Comparison of ENCODE assay signal across 21 mouse cellular contexts in genomic region chr17:6197491-6197890, GRCm38 (mm10). TPM values are rescaled to one million over a fixed set of nuclear protein-coding genes. Genes with fewer than 3 reads are reported as not detected.
A peak's percentile ranks its signal among the peaks of the same experiment; 100 is the strongest.
DNase-seq lines count a peak whose midpoint lies in the region; ATAC-seq and TF ChIP-seq lines count a peak whose summit lies in the region.
"Had no signal": no experiment of that assay in that cellular context is flagged by ENCODE, and none has a peak within 500 bp of the region (broad histone marks: within the 10 kb centered on the region; RNA-seq: fewer than 3 reads in every experiment).

No protein-coding gene starts in this region.

- no peak overlapping the region for H3K27ac ChIP-seq in kidney, embryonic 15.5 days
- H3K27ac ChIP-seq in liver, postnatal 0 days (ENCODE audit: low read depth): no peak overlapping the region
- no peak overlapping the region for H3K27ac ChIP-seq in liver, embryonic 12.5 days
- H3K27ac ChIP-seq: embryonic facial prominence, embryonic 13.5 days; forebrain, embryonic 13.5 days; heart, adult 2 months; heart, embryonic 15.5 days had no signal

- H3K27me3 ChIP-seq in kidney, embryonic 15.5 days: no peaks in the 10 kb centered on the region
- H3K27me3 ChIP-seq in liver, postnatal 0 days (ENCODE audit: insufficient read depth, low read length): no peaks in the 10 kb centered on the region
- H3K27me3 ChIP-seq in liver, embryonic 12.5 days (replicated peaks): no peaks in the 10 kb centered on the region
- H3K27me3 ChIP-seq: CH12.LX; embryonic facial prominence, embryonic 13.5 days; forebrain, embryonic 13.5 days; heart, embryonic 15.5 days; Patski had no signal

- WGBS in kidney, embryonic 15.5 days: 80% methylated on average over 7 of the region's 7 CpGs
- 63% methylated on average over 7 of the region's 7 CpGs for WGBS in liver, postnatal 0 days (ENCODE audit: insufficient replicate concordance)
- 64% methylated on average over 7 of the region's 7 CpGs for WGBS in liver, embryonic 12.5 days (ENCODE audit: insufficient replicate concordance)

- H3K4me3 ChIP-seq in kidney, embryonic 15.5 days (replicated peaks): no peak overlapping the region
- no peak overlapping the region for H3K4me3 ChIP-seq in liver, postnatal 0 days (ENCODE audit: low read depth, low read length)
- no peak overlapping the region for H3K4me3 ChIP-seq in liver, embryonic 12.5 days
- H3K4me3 ChIP-seq: embryonic facial prominence, embryonic 13.5 days; forebrain, embryonic 13.5 days; heart, adult 2 months; heart, embryonic 15.5 days had no signal

- ATAC-seq in kidney, embryonic 15.5 days (replicated peaks; ENCODE audit: low FRiP score): no peak
- peak; percentile 67 for ATAC-seq in liver, postnatal 0 days
- no peak for ATAC-seq in liver, embryonic 12.5 days
- ATAC-seq: activated CD4-positive, CD25-positive, alpha-beta regulatory T cell, adult 4 months; forebrain, embryonic 13.5 days; forebrain, postnatal 0 days; Patski had no signal

- H3K4me2 ChIP-seq in kidney, embryonic 15.5 days: no peak overlapping the region
- H3K4me2 ChIP-seq in liver, postnatal 0 days (ENCODE audit: low read depth, low read length): no peak overlapping the region
- no peak overlapping the region for H3K4me2 ChIP-seq in liver, embryonic 12.5 days
- H3K4me2 ChIP-seq: embryonic facial prominence, embryonic 13.5 days; forebrain, embryonic 13.5 days; heart, embryonic 11.5 days; heart, embryonic 15.5 days had no signal

- no peak for TF ChIP-seq EP300 in liver, postnatal 0 days (IDR thresholded peaks at IDR 0.05; ENCODE audit: low read depth)

- no peaks in the 10 kb centered on the region for H3K4me1 ChIP-seq in kidney, embryonic 15.5 days
- H3K4me1 ChIP-seq in liver, postnatal 0 days (ENCODE audit: insufficient read depth): no peaks in the 10 kb centered on the region
- H3K4me1 ChIP-seq in liver, embryonic 12.5 days: no peaks in the 10 kb centered on the region
- H3K4me1 ChIP-seq: embryonic facial prominence, embryonic 13.5 days; forebrain, embryonic 13.5 days; heart, embryonic 15.5 days had no signal

- H3K9me3 ChIP-seq in kidney, embryonic 15.5 days (replicated peaks): no peaks in the 10 kb centered on the region
- no peaks in the 10 kb centered on the region for H3K9me3 ChIP-seq in liver, postnatal 0 days (ENCODE audit: low read length)
- no peaks in the 10 kb centered on the region for H3K9me3 ChIP-seq in liver, embryonic 12.5 days (replicated peaks)
- H3K9me3 ChIP-seq: embryonic facial prominence, embryonic 13.5 days; forebrain, embryonic 13.5 days; heart, embryonic 15.5 days had no signal

- H3K9ac ChIP-seq in kidney, embryonic 15.5 days: no peak overlapping the region
- no peak overlapping the region for H3K9ac ChIP-seq in liver, postnatal 0 days (replicated peaks)
- H3K9ac ChIP-seq in liver, embryonic 12.5 days: no peak overlapping the region
- H3K9ac ChIP-seq: embryonic facial prominence, embryonic 13.5 days; forebrain, embryonic 13.5 days; forebrain, postnatal 0 days; heart, embryonic 15.5 days had no signal

- peaks cover 27% of the 10 kb centered on the region for H3K36me3 ChIP-seq in kidney, embryonic 15.5 days
- H3K36me3 ChIP-seq in liver, postnatal 0 days (replicated peaks; ENCODE audit: insufficient read depth, low read length): peaks cover 3% of the 10 kb centered on the region; the same call in 1 of the 2 replicates
- 0 out of 2 replicates have a peak, but pooled peaks cover 3% of the 10 kb centered on the region for H3K36me3 ChIP-seq in liver, embryonic 12.5 days

- DNase-seq in kidney, adult 11 months: peak; percentile 37
- peak; percentile 9 for DNase-seq in kidney, postnatal 14 days
- DNase-seq in kidney, postnatal 4 days: no peak
- DNase-seq in liver, postnatal 0 days: no peak
- DNase-seq in neural tube, embryonic 10.5 days (ENCODE audit: extremely low spot score, low spot score): no peak
- DNase-seq: adrenal gland, postnatal 14 days; cerebellum, adult 11-12 months; cerebellum, adult 9-10 months; forebrain, postnatal 0 days; gastrocnemius, postnatal 14 days; heart, adult 2 months; heart, postnatal 36 days had no signal

- no peak for TF ChIP-seq CTCF in liver, postnatal 0 days (IDR thresholded peaks at IDR 0.05; ENCODE audit: low read depth)

RNA-seq across cellular contexts. Expression of gene Tmem181a, which starts 59.2 kb away (rescaled TPM):
- 12.9 and 14.4 TPM in 2 replicates for polyA plus RNA-seq in kidney, embryonic 15.5 days (2015; fragmentation: Nextera tagmentation; extraction: Ambion mirVana)
- 2.6 and 2.9 TPM in 2 replicates for polyA plus RNA-seq in liver, postnatal 0 days (2015; fragmentation: Nextera tagmentation; extraction: Ambion mirVana)
- 5.3 and 5.6 TPM in 2 replicates for polyA plus RNA-seq in liver, embryonic 12.5 days (2016; fragmentation: Nextera tagmentation; extraction: Ambion mirVana)

Comparison
In these comparisons a context has a peak if more than half of its experiments do, and no peak if none do; other contexts are left out.
1. DNase-seq: peak in kidney, adult 11 months (single experiment) and kidney, postnatal 14 days (single experiment); none in kidney, postnatal 4 days (0 of 2), liver, postnatal 0 days (single experiment) and neural tube, embryonic 10.5 days (single experiment).